Comparison of ENCODE assay signal across 26 mouse cellular contexts in genomic region chr16:26988188-26988587, GRCm38 (mm10). TPM values are rescaled to one million over a fixed set of nuclear protein-coding genes. Genes with fewer than 3 reads are reported as not detected.
DNase-seq lines count a peak whose midpoint lies in the region; ATAC-seq and TF ChIP-seq lines count a peak whose summit lies in the region.
"Had no signal": no experiment of that assay in that cellular context is flagged by ENCODE, and none has a peak within 500 bp of the region (broad histone marks: within the 10 kb centered on the region; RNA-seq: fewer than 3 reads in every experiment).

No protein-coding gene starts in this region.

- in situ Hi-C loops in CH12.LX (cut with MboI; ENCODE audit: low pct_ligation_motif_present, low pct_unique_long_range_greater_than_20kb, low sequenced_read_pairs) (loop anchor here (25.0 kb wide), 2 partner anchors 149 to 474 kb away; no protein-coding TSS in a partner anchor), ES-E14 (cut with MboI; ENCODE audit: low sequenced_read_pairs in 2 of 2, unreplicated experiment in 2 of 2) (loop anchor here in 1 of 2 experiments (25.0 kb wide), 1 partner anchor 474 kb away; no protein-coding TSS in a partner anchor)

- H3K36me3 ChIP-seq in CH12.LX (replicated peaks in 1 of 2; ENCODE audit: control insufficient read depth in 1 of 2, insufficient read depth in 1 of 2, low read length in 1 of 2) (no peaks in the 10 kb centered on the region), ES-E14 (ENCODE audit: control insufficient read depth, insufficient read depth, low read length, poor library complexity, severe bottlenecking) (no peaks in the 10 kb centered on the region), MEL (ENCODE audit: control insufficient read depth in 1 of 2, insufficient read depth in 2 of 2, low read length in 2 of 2) (no peaks in the 10 kb centered on the region)
- no peaks in the 10 kb centered on the region for H3K36me3 ChIP-seq in hindbrain, embryonic 12.5 days
- H3K36me3 ChIP-seq: G1E had no signal

- H3K27me3 ChIP-seq in CH12.LX (replicated peaks) (no peaks in the 10 kb centered on the region), MEL (ENCODE audit: control insufficient read depth in 1 of 2, insufficient read depth in 2 of 2, low read length in 2 of 2) (no peaks in the 10 kb centered on the region; a peak in 2 of 4 replicates)
- H3K27me3 ChIP-seq in hindbrain, embryonic 12.5 days, result no peaks in the 10 kb centered on the region; the same call in 1 of the 2 replicates

- no peak for TF ChIP-seq RAD21 in CH12.LX (IDR thresholded peaks at IDR 0.05; ENCODE audit: low read depth, low read length)
- no peak for TF ChIP-seq RAD21 in MEL (IDR thresholded peaks at IDR 0.05; ENCODE audit: low read depth, low read length)

- dilution Hi-C loops in CH12.LX (cut with MboI; ENCODE audit: extremely low pct_ligation_motif_present, extremely low pct_unique_long_range_greater_than_20kb, low sequenced_read_pairs), result no loop called here

- TF ChIP-seq CTCF in CH12.LX (conservative IDR thresholded peaks at IDR 0.05 in 1 of 2, IDR thresholded peaks at IDR 0.05 in 1 of 2; ENCODE audit: low read depth in 2 of 2, low read length in 2 of 2) (no peak), MEL (IDR thresholded peaks at IDR 0.05 in 2 of 3, conservative IDR thresholded peaks at IDR 0.05 in 1 of 3; ENCODE audit: control insufficient read depth in 1 of 3, insufficient read depth in 1 of 3, low read depth in 2 of 3, low read length in 3 of 3, poor library complexity in 1 of 3, severe bottlenecking in 1 of 3) (no peak)

- H3K9ac ChIP-seq in CH12.LX (ENCODE audit: insufficient read depth, low read depth), result no peak overlapping the region
- no peak overlapping the region for H3K9ac ChIP-seq in ES-E14 (ENCODE audit: insufficient read depth, low read depth, low read length, poor library complexity, severe bottlenecking)
- no peak overlapping the region for H3K9ac ChIP-seq in MEL (ENCODE audit: control insufficient read depth, low read depth, low read length, poor library complexity, severe bottlenecking)
- H3K9ac ChIP-seq in hindbrain, embryonic 12.5 days, result no peak overlapping the region

- H3K27ac ChIP-seq in CH12.LX (ENCODE audit: insufficient read depth, low read depth), result no peak overlapping the region
- H3K27ac ChIP-seq in ES-E14 (ENCODE audit: insufficient read depth, low read depth, low read length, poor library complexity, severe bottlenecking), result no peak overlapping the region
- H3K27ac ChIP-seq in MEL (ENCODE audit: control insufficient read depth, low read depth, low read length), result no peak overlapping the region
- H3K27ac ChIP-seq in hindbrain, embryonic 12.5 days, result no peak overlapping the region

- TF ChIP-seq POLR2A in CH12.LX (IDR thresholded peaks at IDR 0.05; ENCODE audit: low read depth, low read length), result no peak
- TF ChIP-seq POLR2A in MEL (IDR thresholded peaks at IDR 0.05; ENCODE audit: control insufficient read depth in 1 of 2, insufficient read depth in 1 of 2, low read depth in 1 of 2, low read length in 2 of 2, poor library complexity in 1 of 2), result no peak

- DNase-seq in CH12.LX (ENCODE audit: extremely low read depth) (no peak), ES-E14 (ENCODE audit: low read depth, low spot score) (no peak), MEL (ENCODE audit: low read depth, low spot score) (no peak)
- DNase-seq in spleen, postnatal 36 days (ENCODE audit: low spot score in 2 of 2), result no peak
- DNase-seq in adrenal gland, postnatal 10 days, result no peak
- DNase-seq: adrenal gland, adult 2 months; adrenal gland, adult 8-10 months; adrenal gland, postnatal 14 days; adrenal gland, postnatal 25 days; adrenal gland, postnatal 36 days; B cell, adult 2 months; cerebellum, adult 11 months; cerebellum, adult 11-12 months; cerebellum, adult 18-20 months; cerebellum, adult 2 months; cerebellum, adult 8-10 months; cerebellum, adult 9-10 months; cerebellum, adult 9-11 months had no signal

- WGBS in hindbrain, embryonic 12.5 days, result 95% methylated on average over 1 of the region's 1 CpGs

- no peak overlapping the region for H3K4me2 ChIP-seq in CH12.LX (ENCODE audit: insufficient read depth, low read depth, poor library complexity, severe bottlenecking)
- no peak overlapping the region for H3K4me2 ChIP-seq in hindbrain, embryonic 12.5 days (replicated peaks)

- no peaks in the 10 kb centered on the region for H3K9me3 ChIP-seq in CH12.LX (replicated peaks; ENCODE audit: low read length)
- H3K9me3 ChIP-seq in ES-E14 (ENCODE audit: control insufficient read depth, insufficient read depth, low read depth, low read length), result no peaks in the 10 kb centered on the region
- no peaks in the 10 kb centered on the region for H3K9me3 ChIP-seq in MEL (replicated peaks; ENCODE audit: insufficient read depth, low read length)
- no peaks in the 10 kb centered on the region for H3K9me3 ChIP-seq in hindbrain, embryonic 12.5 days (replicated peaks)
- H3K9me3 ChIP-seq: G1E had no signal

- no peaks in the 10 kb centered on the region for H3K79me2 ChIP-seq in CH12.LX (replicated peaks; ENCODE audit: control insufficient read depth, extremely low read depth, insufficient read depth, poor library complexity, severe bottlenecking)
- no peaks in the 10 kb centered on the region for H3K79me2 ChIP-seq in MEL (ENCODE audit: control insufficient read depth, insufficient read depth, low read length, poor library complexity)

- TF ChIP-seq EP300 in CH12.LX (IDR thresholded peaks at IDR 0.05; ENCODE audit: low read length), result no peak
- no peak for TF ChIP-seq EP300 in MEL (IDR thresholded peaks at IDR 0.05; ENCODE audit: low read depth in 1 of 2, low read length in 2 of 2)

- no peak overlapping the region for H3K4me3 ChIP-seq in CH12.LX (replicated peaks in 1 of 3; ENCODE audit: low read depth in 2 of 3, low read length in 2 of 3, poor library complexity in 1 of 3)
- no peak overlapping the region for H3K4me3 ChIP-seq in ES-E14 (ENCODE audit: insufficient read depth in 1 of 2, low read depth in 1 of 2, low read length in 2 of 2, poor library complexity in 1 of 2, severe bottlenecking in 1 of 2)
- no peak overlapping the region for H3K4me3 ChIP-seq in MEL (ENCODE audit: control insufficient read depth in 1 of 2, insufficient read depth in 1 of 2, low read depth in 2 of 2, low read length in 2 of 2)
- no peak overlapping the region for H3K4me3 ChIP-seq in hindbrain, embryonic 12.5 days

- H3K4me1 ChIP-seq in CH12.LX (ENCODE audit: control insufficient read depth in 1 of 2, insufficient read depth in 2 of 2), result peaks cover 0 to 3% of the 10 kb centered on the region in 2 experiments; a peak in 1 of 4 replicates
- no peaks in the 10 kb centered on the region for H3K4me1 ChIP-seq in ES-E14 (ENCODE audit: control insufficient read depth in 2 of 2, insufficient read depth in 2 of 2, low read length in 2 of 2, poor library complexity in 1 of 2)
- peaks cover 0 to 2% of the 10 kb centered on the region in 2 experiments; a peak in 2 of 4 replicates for H3K4me1 ChIP-seq in MEL (ENCODE audit: control insufficient read depth in 1 of 2, insufficient read depth in 2 of 2, low read length in 2 of 2)
- no peaks in the 10 kb centered on the region for H3K4me1 ChIP-seq in hindbrain, embryonic 12.5 days

- no peak for ATAC-seq in hindbrain, embryonic 12.5 days (ENCODE audit: low FRiP score)
- ATAC-seq: activated CD4-positive, CD25-positive, alpha-beta regulatory T cell, adult 4 months; CD4-positive, CD25-positive, alpha-beta regulatory T cell, adult 4 months; Patski had no signal

TF ChIP-seq in CH12.LX, 34 proteins besides CTCF, POLR2A, EP300 and RAD21:
- no peak for TF ChIP-seq CHD2 (IDR thresholded peaks at IDR 0.05; ENCODE audit: low read length)
- peak; percentile 98 for TF ChIP-seq MAFK (IDR thresholded peaks at IDR 0.05; ENCODE audit: insufficient replicate concordance, low read length)
- no peak for TF ChIP-seq PAX5 (IDR thresholded peaks at IDR 0.05; ENCODE audit: low read length)
- no peak for TF ChIP-seq ZKSCAN1 (IDR thresholded peaks at IDR 0.05; ENCODE audit: borderline replicate concordance, low read depth, low read length)
- TF ChIP-seq MYC (IDR thresholded peaks at IDR 0.05; ENCODE audit: low read depth, low read length), result no peak
- TF ChIP-seq POLR2AphosphoS2 (IDR thresholded peaks at IDR 0.05; ENCODE audit: low read depth, low read length), result no peak

TF ChIP-seq in ES-E14, 5 proteins besides CTCF, POLR2A, EP300 and RAD21:
- peak; percentile 90 for TF ChIP-seq MAFK (IDR thresholded peaks at IDR 0.05; ENCODE audit: insufficient read depth, low read depth, low read length)
- TF ChIP-seq HCFC1 (IDR thresholded peaks at IDR 0.05; ENCODE audit: borderline replicate concordance, insufficient read depth, low read length), result no peak

TF ChIP-seq in MEL, 35 proteins besides CTCF, POLR2A, EP300 and RAD21:
- TF ChIP-seq ZMIZ1 (IDR thresholded peaks at IDR 0.05; ENCODE audit: low read depth, low read length) (no peak), MAFK (IDR thresholded peaks at IDR 0.05; ENCODE audit: borderline replicate concordance, low read depth, low read length) (peak; percentile 92)

RNA-seq across cellular contexts. Expression of gene Gmnc, which starts 3.3 kb away (rescaled TPM):
- total RNA-seq in CH12.LX (2012; rRNA removed), result not detected in 2 replicates
- not detected in 2 replicates for total RNA-seq in CH12.LX (2014; rRNA removed)
- not detected in 2 replicates for polyA plus RNA-seq in CH12.LX (2012; ENCODE audit: insufficient read length, low read depth)
- total RNA-seq in ES-E14 (2012; rRNA removed), result 0.16 and 0.36 TPM in 2 replicates
- total RNA-seq in MEL (2012; rRNA removed), result not detected in 2 replicates
- not detected for polyA plus RNA-seq in MEL (2012; ENCODE audit: insufficient read depth in 1 of 2, insufficient read length in 2 of 2, low read depth in 1 of 2, low replicate concordance in 2 of 2, missing spikeins in 1 of 2)
- 0.54 and 0.91 TPM in 2 replicates for polyA plus RNA-seq in hindbrain, embryonic 12.5 days (2016; fragmentation: Nextera tagmentation; extraction: Ambion mirVana)
- total RNA-seq in adrenal gland, postnatal 10 days (2021), result not detected
- total RNA-seq: adrenal gland, adult 18-20 months; adrenal gland, adult 2 months; adrenal gland, adult 8-10 months; adrenal gland, postnatal 14 days; adrenal gland, postnatal 25 days; adrenal gland, postnatal 36 days; adrenal gland, postnatal 4 days had no signal
- polyA plus RNA-seq: activated CD4-positive, CD25-positive, alpha-beta regulatory T cell, adult 4 months; adrenal gland, adult 2 months; C2C12; CD4-positive, CD25-positive, alpha-beta regulatory T cell, adult 4 months; G1E; Patski had no signal

Comparison
In these comparisons a context has a peak if more than half of its experiments do, and no peak if none do; other contexts are left out.
1. Of the 35 proteins assayed by ChIP-seq in both MEL and CH12.LX: peak only in MEL: none; only in CH12.LX: none; in both: MAFK; in neither: 34.